Mouse (Mus musculus) liver, adult 2 months (tissue): ENCODE data around the gene Dpp7. TPM values are rescaled to one million over a fixed set of nuclear protein-coding genes. Genes with fewer than 3 reads are reported as not detected.

Source experiments
- DNase-seq: peaks from one replicate; pipeline ENCODE4 v3.0.0-alpha.2; 2011; ENCODE audit warnings: low read depth, low spot score; ENCODE audit errors: extremely low read depth
- H3K27ac ChIP-seq: fragments of 200-500 bp; replicated peaks from 2 replicates; pipeline ENCODE4 v1.5.1; 2012; ENCODE audit warnings: low read depth, mild to moderate bottlenecking, control low read depth, inconsistent platforms, low read length; ENCODE audit not compliant: insufficient read depth
- H3K27me3 ChIP-seq: fragments of 200-500 bp; 2 replicates; pipeline ENCODE4 v1.6.1; 2012; ENCODE audit warnings: mild to moderate bottlenecking, moderate library complexity, low read length, inconsistent platforms; ENCODE audit not compliant: control insufficient read depth, insufficient read depth
- H3K36me3 ChIP-seq: fragments of 200-500 bp; 2 replicates; pipeline ENCODE4 v1.6.1; 2012; ENCODE audit warnings: low read length, inconsistent platforms; ENCODE audit not compliant: control insufficient read depth, insufficient read depth
- H3K4me1 ChIP-seq: fragments of 200-500 bp; 2 replicates; pipeline ENCODE4 v1.6.1; 2011; ENCODE audit warnings: low read length; ENCODE audit not compliant: control insufficient read depth, insufficient read depth
- H3K4me3 ChIP-seq: fragments of 200-500 bp; 2 replicates; pipeline ENCODE4 v1.5.1; 2011; ENCODE audit warnings: low read depth, mild to moderate bottlenecking, control low read depth, low read length, moderate library complexity; ENCODE audit not compliant: insufficient read depth
- H3K79me2 ChIP-seq: fragments of 200-500 bp; 2 replicates; pipeline ENCODE4 v1.6.1; 2012; ENCODE audit warnings: inconsistent platforms, mild to moderate bottlenecking, low read length, moderate library complexity; ENCODE audit not compliant: control insufficient read depth, insufficient read depth
- H3K9ac ChIP-seq: fragments of 200-500 bp; 2 replicates; pipeline ENCODE4 v1.6.1; 2012; ENCODE audit warnings: low read depth, mild to moderate bottlenecking, control low read depth, inconsistent platforms, low read length
- CTCF ChIP-seq: fragments of 200-500 bp; IDR thresholded peaks from 2 replicates; pipeline ENCODE4 v1.5.1; 2011; ENCODE audit warnings: low read depth, low read length, control low read depth
- POLR2A ChIP-seq: fragments of 200-500 bp; IDR thresholded peaks from 2 replicates; pipeline ENCODE4 v1.6.1; 2011; ENCODE audit warnings: low read length, control low read depth; ENCODE audit not compliant: insufficient read depth; ENCODE audit errors: extremely low read depth
- WGBS: fragments of 180-500 bp; shearing (Covaris S2); methylation state at CpG from one replicate; pipeline ENCODE4 v1.1.7; 2018; 5-methylcytosine and 5-hydroxymethylcytosine counted together
- polyA plus RNA-seq: library from polyadenylated mRNA; depleted of rRNA; stranded (reverse); fragments of >200 nt; gene quantifications from 2 replicates; pipeline ENCODE4 v1.2.3, GENCODE M21; 2012; rRNA removed
- total RNA-seq: library from RNA; depleted of rRNA; stranded (reverse); fragments of >200 nt; gene quantifications from 2 replicates; pipeline ENCODE4 v1.2.3, GENCODE M21; 2014; rRNA removed

Gene Dpp7
- 26.9 and 30.1 TPM in 2 replicates for total RNA-seq
- polyA plus RNA-seq: 28.6 and 45.1 TPM in 2 replicates

GRCm38 (mm10) chr2:25356208-25357079, at the start of gene Dpp7:
Dpp7 (minus strand) TSS chr2:25356359.
- Histone ChIP-seq H3K27me3 (no peaks in the 10 kb centered on the region), H3K4me3 (peak within 1 kb of the TSS; percentile 60), H3K79me2 (no peaks in the 10 kb centered on the region), H3K27ac (peak within 1 kb of the TSS; percentile 37; the same call in 1 of the 2 replicates), H3K9ac (peak within 1 kb of the TSS; percentile 47), H3K4me1 (peaks cover 13% of the 10 kb centered on the region), H3K36me3 (peaks cover 2% of the 10 kb centered on the region; the same call in 1 of the 2 replicates)
- under 1% methylated on average over 13 of the region's 13 CpGs for WGBS
- TF ChIP-seq POLR2A (0 out of 2 replicates have a peak, but pooled peaks have one; percentile 30), CTCF (no peak)
- peak; percentile 71 for DNase-seq

DNA sequence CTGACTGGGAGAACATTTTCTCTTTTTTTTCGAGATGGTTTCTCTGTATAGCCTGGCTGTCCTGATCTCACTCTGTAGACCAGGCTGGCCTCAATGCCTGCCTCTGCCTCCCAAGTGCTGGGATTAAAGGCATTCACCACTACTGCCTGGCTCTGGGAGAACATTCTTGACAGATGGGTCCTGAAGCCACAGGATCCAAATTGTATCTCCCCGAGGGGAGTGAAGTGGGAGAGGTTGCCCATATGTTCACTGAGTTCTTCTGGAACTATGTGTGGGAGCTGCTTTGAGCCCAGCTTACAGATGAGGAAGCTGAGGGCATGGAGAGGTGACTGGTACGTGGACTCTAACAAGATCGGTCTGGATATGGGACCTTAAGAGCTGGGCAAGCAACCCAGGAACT, 47.8 kb upstream of the Dpp7 start:
- Histone ChIP-seq H3K4me3 (no peak overlapping the region), H3K27me3 (peaks cover 6% of the 10 kb centered on the region), H3K9ac (no peak overlapping the region), H3K36me3 (no peaks in the 10 kb centered on the region), H3K4me1 (no peaks in the 10 kb centered on the region), H3K27ac (no peak overlapping the region), H3K79me2 (no peaks in the 10 kb centered on the region)
- TF ChIP-seq POLR2A (no peak), CTCF (no peak)
- 82% methylated on average over 4 of the region's 4 CpGs for WGBS
- no peak for DNase-seq

DNA sequence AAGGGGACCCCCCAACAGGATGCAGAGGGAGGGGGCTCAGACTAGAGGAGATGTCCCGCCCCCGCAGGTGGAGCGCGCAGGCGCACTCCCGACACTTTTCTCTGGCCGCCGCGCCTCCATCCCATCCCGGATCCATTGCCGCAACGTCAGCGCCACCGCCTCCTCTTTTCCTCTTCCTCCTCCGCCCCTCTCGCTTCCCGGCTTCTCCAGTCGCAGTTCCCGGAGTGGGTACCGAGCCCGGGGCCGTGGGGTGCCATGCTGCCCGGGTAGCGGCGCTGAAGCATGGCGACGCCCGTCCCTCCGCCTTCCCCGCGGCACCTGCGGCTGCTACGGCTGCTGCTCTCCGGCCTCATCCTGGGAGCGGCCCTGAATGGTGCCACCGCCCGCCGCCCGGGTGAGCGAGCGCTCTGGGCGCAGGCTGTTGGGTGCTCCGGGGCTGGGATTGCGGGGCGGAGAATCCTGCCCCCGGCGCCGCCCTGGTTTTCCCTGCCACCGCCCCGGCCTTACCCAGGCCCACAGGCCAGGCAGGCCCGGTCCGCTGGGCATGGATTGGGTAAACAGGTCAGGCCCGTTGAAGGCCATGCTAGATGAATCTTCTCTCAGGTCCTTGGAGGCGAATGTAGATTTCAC, 46.9 kb upstream of the Dpp7 start:
- peak overlapping the region; percentile 74 for H3K4me3 ChIP-seq
- no peaks in the 10 kb centered on the region for H3K79me2 ChIP-seq
- no peak overlapping the region for H3K27ac ChIP-seq
- H3K4me1 ChIP-seq: no peaks in the 10 kb centered on the region
- DNase-seq: no peak
- H3K9ac ChIP-seq: peak overlapping the region; percentile 78
- 4% methylated on average over 52 of the region's 54 CpGs for WGBS
- H3K27me3 ChIP-seq: peaks cover 6% of the 10 kb centered on the region
- TF ChIP-seq CTCF: no peak
- 0 out of 2 replicates have a peak, but pooled peaks have one; percentile 12 for TF ChIP-seq POLR2A
- no peaks in the 10 kb centered on the region for H3K36me3 ChIP-seq

- Histone ChIP-seq H3K27ac (no peak overlapping the region), H3K36me3 (no peaks in the 10 kb centered on the region), H3K4me1 (no peaks in the 10 kb centered on the region), H3K79me2 (no peaks in the 10 kb centered on the region), H3K27me3 (peaks cover 6% of the 10 kb centered on the region), H3K9ac (no peak overlapping the region), H3K4me3 (peak overlapping the region; percentile 74; the same call in 1 of the 2 replicates)
- peak; percentile 42 for DNase-seq
- TF ChIP-seq POLR2A (no peak), CTCF (peak; percentile 72)
- WGBS: 5% methylated on average over 13 of the region's 13 CpGs
Measured at GRCm38 (mm10) chr2:25402377-25402971, 46.3 kb upstream of the Dpp7 start.

- no peak overlapping the region for H3K4me3 ChIP-seq
- 7% methylated on average over 17 of the region's 17 CpGs for WGBS
- DNase-seq: peak; percentile 53
- no peak overlapping the region for H3K9ac ChIP-seq
- H3K4me1 ChIP-seq: peaks cover 3% of the 10 kb centered on the region; the same call in 1 of the 2 replicates
- H3K36me3 ChIP-seq: no peaks in the 10 kb centered on the region
- no peaks in the 10 kb centered on the region for H3K79me2 ChIP-seq
- peaks cover 6% of the 10 kb centered on the region for H3K27me3 ChIP-seq
- H3K27ac ChIP-seq: no peak overlapping the region
- TF ChIP-seq CTCF (peak; percentile 87), POLR2A (no peak)
Measured at GRCm38 (mm10) chr2:25400764-25401163, 44.6 kb upstream of the Dpp7 start.
